Mouse (Mus musculus): ENCODE results near the gene Rps11.

DNA sequence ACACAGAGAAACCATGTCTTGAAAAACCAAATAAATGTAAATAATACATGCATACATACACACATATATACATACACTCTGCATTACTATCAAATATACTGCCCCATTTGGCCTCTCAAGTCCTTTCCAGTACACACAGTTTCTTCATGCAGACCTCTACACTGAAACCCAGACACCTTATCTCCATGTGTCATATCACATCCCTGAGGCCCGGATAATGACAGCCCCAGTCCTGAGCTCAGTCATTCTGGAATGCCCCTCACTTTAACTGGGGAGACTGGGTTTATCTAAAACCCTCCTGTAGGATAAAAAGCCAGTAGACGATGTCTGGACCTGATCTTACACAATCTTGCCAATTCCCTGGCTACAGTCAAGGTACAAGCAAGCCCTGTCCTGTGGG lies 10.8 kb downstream of the Rps11 start:
- TF ChIP-seq HCFC1 (IDR thresholded peaks at IDR 0.05; ENCODE audit: borderline replicate concordance, insufficient read depth, low read length), result no peak
- TF ChIP-seq MAFK (IDR thresholded peaks at IDR 0.05; ENCODE audit: insufficient read depth, low read depth, low read length), result no peak

Measured in ES-E14 (cell line).